Mouse (Mus musculus): Measurements from ENCODE around the gene Exosc5. TPM values are rescaled to one million over a fixed set of nuclear protein-coding genes. Genes with fewer than 3 reads are reported as not detected.

Gene Exosc5
- polyA plus RNA-seq, 1 experiment from 2014 or later = 83.0 TPM

- no peak for ATAC-seq (ENCODE audit: insufficient number of reproducible peaks, insufficient read depth, low FRiP score, low read depth)
- H3K4me3 ChIP-seq (ENCODE audit: low read depth, low read length) = peak overlapping the region; percentile 73; the same call in 1 of the 2 replicates
- whole genome bisulfite sequencing = 90% methylated on average over 3 of the region's 3 CpGs
- no peaks in the 10 kb centered on the region for H3K27me3 ChIP-seq (ENCODE audit: control insufficient read depth, insufficient read depth, low read length)
- H3K4me2 ChIP-seq (replicated peaks; ENCODE audit: low read depth, low read length) = peak overlapping the region; percentile 92
- no peaks in the 10 kb centered on the region for H3K9me3 ChIP-seq (ENCODE audit: control insufficient read depth, low read depth, low read length)
- no peak overlapping the region for H3K27ac ChIP-seq (ENCODE audit: low read length)
- peaks cover 53% of the 10 kb centered on the region for H3K36me3 ChIP-seq (ENCODE audit: control insufficient read depth, insufficient read depth, low read length)
- peak overlapping the region; percentile 51 for H3K9ac ChIP-seq (replicated peaks; ENCODE audit: low read depth, low read length)
- H3K4me1 ChIP-seq (ENCODE audit: control insufficient read depth, insufficient read depth, low read length) = peaks cover 11% of the 10 kb centered on the region; the same call in 1 of the 2 replicates
These were observed 58.5 kb downstream of the Exosc5 start for GRCm38 (mm10) chr7:25717478-25717877.

- peaks cover 11% of the 10 kb centered on the region; the same call in 1 of the 2 replicates for H3K4me1 ChIP-seq (ENCODE audit: control insufficient read depth, insufficient read depth, low read length)
- WGBS = 4% methylated on average over 32 of the region's 32 CpGs
- ATAC-seq (ENCODE audit: insufficient number of reproducible peaks, insufficient read depth, low FRiP score, low read depth) = peak; percentile 86
- no peaks in the 10 kb centered on the region for H3K27me3 ChIP-seq (ENCODE audit: control insufficient read depth, insufficient read depth, low read length)
- peak within 1 kb of the TSS; percentile 51 for H3K9ac ChIP-seq (replicated peaks; ENCODE audit: low read depth, low read length)
- peak within 1 kb of the TSS; percentile 73 for H3K4me3 ChIP-seq (ENCODE audit: low read depth, low read length)
- H3K36me3 ChIP-seq (ENCODE audit: control insufficient read depth, insufficient read depth, low read length) = peaks cover 54% of the 10 kb centered on the region
- peak within 1 kb of the TSS; percentile 92 for H3K4me2 ChIP-seq (replicated peaks; ENCODE audit: low read depth, low read length)
- no peaks in the 10 kb centered on the region for H3K9me3 ChIP-seq (ENCODE audit: control insufficient read depth, low read depth, low read length)
- peak within 1 kb of the TSS; percentile 69 for H3K27ac ChIP-seq (ENCODE audit: low read length)
These were observed 59.9 kb downstream of the Exosc5 start, which contains the start of gene Ccdc97 for GRCm38 (mm10) chr7:25718788-25719417. Ccdc97 (minus strand) TSS chr7:25719088.

- Histone ChIP-seq H3K4me2 (replicated peaks; ENCODE audit: low read depth, low read length) (no peak overlapping the region), H3K9ac (replicated peaks; ENCODE audit: low read depth, low read length) (no peak overlapping the region), H3K36me3 (ENCODE audit: control insufficient read depth, insufficient read depth, low read length) (peaks cover 54% of the 10 kb centered on the region), H3K27ac (ENCODE audit: low read length) (peak overlapping the region; percentile 69; the same call in 1 of the 2 replicates), H3K4me3 (ENCODE audit: low read depth, low read length) (peak overlapping the region; percentile 73; the same call in 1 of the 2 replicates), H3K9me3 (ENCODE audit: control insufficient read depth, low read depth, low read length) (no peaks in the 10 kb centered on the region), H3K4me1 (ENCODE audit: control insufficient read depth, insufficient read depth, low read length) (peaks cover 11% of the 10 kb centered on the region; the same call in 1 of the 2 replicates), H3K27me3 (ENCODE audit: control insufficient read depth, insufficient read depth, low read length) (no peaks in the 10 kb centered on the region)
- no peak for ATAC-seq (ENCODE audit: insufficient number of reproducible peaks, insufficient read depth, low FRiP score, low read depth)
- 58% methylated on average over 10 of the region's 10 CpGs for WGBS
These were observed 61.0 kb downstream of the Exosc5 start for GRCm38 (mm10) chr7:25719761-25720610.

GRCm38 (mm10) chr7:25720760-25721159 lies 61.8 kb downstream of the Exosc5 start:
- peaks cover 54% of the 10 kb centered on the region for H3K36me3 ChIP-seq (ENCODE audit: control insufficient read depth, insufficient read depth, low read length)
- no peaks in the 10 kb centered on the region for H3K9me3 ChIP-seq (ENCODE audit: control insufficient read depth, low read depth, low read length)
- H3K4me2 ChIP-seq (replicated peaks; ENCODE audit: low read depth, low read length) = no peak overlapping the region
- no peak overlapping the region for H3K4me3 ChIP-seq (ENCODE audit: low read depth, low read length)
- peaks cover 11% of the 10 kb centered on the region; the same call in 1 of the 2 replicates for H3K4me1 ChIP-seq (ENCODE audit: control insufficient read depth, insufficient read depth, low read length)
- WGBS = 86% methylated on average over 5 of the region's 5 CpGs
- no peak overlapping the region for H3K9ac ChIP-seq (replicated peaks; ENCODE audit: low read depth, low read length)
- no peaks in the 10 kb centered on the region for H3K27me3 ChIP-seq (ENCODE audit: control insufficient read depth, insufficient read depth, low read length)
- H3K27ac ChIP-seq (ENCODE audit: low read length) = no peak overlapping the region
- ATAC-seq (ENCODE audit: insufficient number of reproducible peaks, insufficient read depth, low FRiP score, low read depth) = no peak

Other genes starting within 250 kb of the Exosc5 start
- 0.58 TPM in 1 of 2 replicates, not detected in the other for gene Cxcl17, start 246.3 kb upstream of the Exosc5 start, polyA plus RNA-seq (2014; fragmentation: Nextera tagmentation; extraction: Ambion mirVana)
- 14.8 and 21.2 TPM in 2 replicates for gene Ceacam1, start 181.6 kb upstream of the Exosc5 start, polyA plus RNA-seq (2014; fragmentation: Nextera tagmentation; extraction: Ambion mirVana)
- gene Ceacam2, start 119.3 kb upstream of the Exosc5 start, polyA plus RNA-seq (2014; fragmentation: Nextera tagmentation; extraction: Ambion mirVana) = not detected in 2 replicates
- gene Erich4, start 43.3 kb upstream of the Exosc5 start, polyA plus RNA-seq (2014; fragmentation: Nextera tagmentation; extraction: Ambion mirVana) = not detected in 2 replicates
- gene Dmac2, start 39.8 kb upstream of the Exosc5 start, polyA plus RNA-seq (2014; fragmentation: Nextera tagmentation; extraction: Ambion mirVana) = 39.0 and 44.9 TPM in 2 replicates
- 6.2 and 6.5 TPM in 2 replicates for gene B3gnt8, start 32.5 kb upstream of the Exosc5 start, polyA plus RNA-seq (2014; fragmentation: Nextera tagmentation; extraction: Ambion mirVana)
- 48.6 and 52.2 TPM in 2 replicates for gene Bckdha, start 183 bp upstream of the Exosc5 start, polyA plus RNA-seq (2014; fragmentation: Nextera tagmentation; extraction: Ambion mirVana)
- gene Tmem91, start 16.0 kb downstream of the Exosc5 start, polyA plus RNA-seq (2014; fragmentation: Nextera tagmentation; extraction: Ambion mirVana) = 4.2 and 5.9 TPM in 2 replicates
- gene B9d2, start 21.6 kb downstream of the Exosc5 start, polyA plus RNA-seq (2014; fragmentation: Nextera tagmentation; extraction: Ambion mirVana) = 29.7 and 31.5 TPM in 2 replicates
- 3.6 and 3.7 TPM in 2 replicates for gene Tgfb1, start 27.8 kb downstream of the Exosc5 start, polyA plus RNA-seq (2014; fragmentation: Nextera tagmentation; extraction: Ambion mirVana)
- gene Ccdc97, start 59.9 kb downstream of the Exosc5 start, polyA plus RNA-seq (2014; fragmentation: Nextera tagmentation; extraction: Ambion mirVana) = 29.4 and 30.8 TPM in 2 replicates
- gene Hnrnpul1, start 95.6 kb downstream of the Exosc5 start, polyA plus RNA-seq (2014; fragmentation: Nextera tagmentation; extraction: Ambion mirVana) = 77.2 and 77.8 TPM in 2 replicates
- 66.4 and 75.3 TPM in 2 replicates for gene Axl, start 129.5 kb downstream of the Exosc5 start, polyA plus RNA-seq (2014; fragmentation: Nextera tagmentation; extraction: Ambion mirVana)
- 32.0 and 34.1 TPM in 2 replicates for gene Cyp2s1, start 157.7 kb downstream of the Exosc5 start, polyA plus RNA-seq (2014; fragmentation: Nextera tagmentation; extraction: Ambion mirVana)
- gene Cyp2b10, start 238.5 kb downstream of the Exosc5 start, polyA plus RNA-seq (2014; fragmentation: Nextera tagmentation; extraction: Ambion mirVana) = not detected in 2 replicates